Mouse (Mus musculus) CD4-positive helper T cell, adult 2 months (primary cell): ENCODE data around the gene Abcb8.
A peak's percentile ranks its signal among the peaks of the same experiment; 100 is the strongest.

Experiments used
- DNase-seq: peaks from one replicate; pipeline ENCODE4 v3.0.0-alpha.2; 2012; ENCODE audit warnings: low read depth, missing footprints, low spot score

Gene Abcb8

DNA sequence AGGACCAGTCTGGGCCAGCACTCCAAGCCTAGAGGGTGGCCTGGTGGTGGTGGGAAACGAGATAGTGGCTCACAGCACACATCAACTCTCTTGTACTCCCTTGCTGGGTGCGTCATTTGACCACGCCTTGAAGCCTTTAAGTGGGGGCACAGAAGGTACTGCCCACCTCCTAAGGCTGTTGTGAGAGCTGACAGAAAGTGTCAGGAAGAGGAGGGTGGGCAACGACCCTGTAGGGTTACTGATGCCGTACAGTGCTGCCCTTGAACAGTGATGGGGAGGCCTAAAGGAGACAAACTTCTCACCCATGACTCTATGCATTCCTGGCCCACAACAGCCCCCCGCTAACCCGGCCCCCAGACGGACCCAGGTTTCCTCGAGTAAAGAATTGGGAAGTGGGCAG is 27.0 kb upstream of the Abcb8 start:
- no peak for DNase-seq

DNA sequence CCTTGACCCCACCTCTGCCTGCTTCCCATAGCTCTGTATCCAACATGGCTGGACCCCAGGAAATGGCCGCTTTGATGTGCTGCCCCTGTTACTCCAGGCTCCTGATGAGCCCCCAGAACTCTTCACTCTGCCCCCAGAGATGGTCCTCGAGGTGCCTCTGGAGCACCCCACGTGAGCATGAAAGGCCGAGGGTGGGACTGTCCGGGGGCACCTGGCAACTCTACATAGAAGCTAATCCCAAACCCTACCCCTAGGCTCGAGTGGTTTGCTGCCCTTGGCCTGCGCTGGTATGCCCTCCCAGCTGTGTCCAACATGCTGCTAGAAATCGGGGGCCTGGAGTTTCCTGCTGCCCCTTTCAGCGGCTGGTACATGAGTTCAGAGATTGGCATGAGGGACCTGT is 23.7 kb upstream of the Abcb8 start:
- DNase-seq: no peak

- DNase-seq: no peak
Measured at GRCm38 (mm10) chr5:24373807-24374206, 19.7 kb upstream of the Abcb8 start.

GRCm38 (mm10) chr5:24374216-24374615 is 19.2 kb upstream of the Abcb8 start:
- DNase-seq: no peak

- no peak for DNase-seq
Measured at GRCm38 (mm10) chr5:24374666-24375328, 18.7 kb upstream of the Abcb8 start.

DNA sequence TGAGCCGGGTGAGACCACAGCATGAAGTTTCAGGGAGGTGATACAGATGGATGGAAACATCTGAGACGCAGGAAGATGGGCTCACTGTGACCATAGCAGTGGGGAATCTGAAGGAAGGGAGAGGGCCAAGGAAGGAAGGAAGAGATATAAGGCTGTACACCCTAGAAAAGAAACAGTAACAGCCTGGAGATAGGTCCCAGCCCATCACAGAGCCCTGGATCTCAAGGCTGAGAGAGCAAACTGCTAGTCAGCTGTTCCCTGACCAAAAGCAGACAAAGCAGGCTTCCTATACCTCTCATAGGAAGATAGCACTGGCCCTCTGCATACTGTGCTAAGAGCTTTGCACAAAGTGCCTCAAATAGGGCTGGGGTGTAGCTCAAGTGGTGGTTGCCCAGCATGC is 14.8 kb upstream of the Abcb8 start:
- no peak for DNase-seq

DNA sequence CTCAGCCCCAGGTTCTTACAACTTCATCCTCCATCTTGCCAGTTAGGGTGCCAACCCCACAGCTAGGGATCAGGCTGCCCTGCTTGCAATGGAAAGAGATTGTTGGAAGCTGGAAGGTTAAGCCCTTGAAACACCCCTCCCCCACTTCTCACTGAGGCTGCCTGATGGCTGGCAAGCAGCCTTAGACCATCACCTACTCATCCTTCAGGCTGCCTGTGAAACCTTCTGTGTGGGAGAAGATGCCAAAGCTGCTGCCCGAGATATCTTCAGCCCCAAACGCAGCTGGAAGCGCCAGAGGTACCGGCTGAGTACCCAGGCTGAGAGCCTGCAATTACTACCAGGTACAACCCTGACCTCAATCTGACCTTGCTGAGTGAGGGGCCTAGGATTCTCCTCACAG is 14.0 kb upstream of the Abcb8 start:
- DNase-seq: no peak

DNA sequence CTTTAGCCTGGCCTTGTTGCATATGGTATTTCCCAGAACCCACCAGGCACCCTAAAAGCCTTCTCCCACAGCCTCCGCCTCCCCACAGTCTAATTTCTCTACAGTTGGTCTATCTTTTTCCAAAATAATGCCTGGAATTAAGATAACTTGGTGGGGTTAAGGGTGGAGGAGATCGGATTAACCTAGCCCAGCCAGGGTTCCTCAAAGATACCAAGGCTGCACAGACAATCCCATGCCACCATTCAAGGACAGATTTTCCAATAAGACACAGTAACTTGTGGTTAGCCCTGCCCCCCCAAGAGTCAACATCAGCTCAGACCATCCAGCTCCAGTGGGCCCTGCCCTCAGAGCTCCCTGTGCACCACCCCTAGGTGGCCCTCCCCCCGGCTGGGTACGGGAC is 13.0 kb upstream of the Abcb8 start:
- DNase-seq: no peak

DNA sequence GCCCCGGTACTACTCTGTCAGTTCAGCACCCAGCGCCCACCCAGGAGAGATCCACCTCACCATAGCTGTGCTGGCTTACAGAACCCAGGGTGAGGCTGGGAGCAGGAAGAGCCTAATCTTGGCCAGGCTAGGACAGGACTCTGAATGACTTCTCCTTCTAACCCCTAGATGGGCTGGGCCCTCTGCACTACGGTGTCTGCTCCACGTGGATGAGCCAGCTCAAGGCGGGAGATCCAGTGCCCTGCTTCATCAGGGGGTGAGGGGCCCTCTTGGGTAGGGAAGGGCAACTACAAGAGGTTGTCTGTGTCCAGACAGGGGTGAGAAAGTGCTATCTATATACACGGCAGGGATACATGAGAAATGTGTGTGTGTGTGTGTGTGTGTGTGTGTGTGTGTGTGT is 12.0 kb upstream of the Abcb8 start:
- DNase-seq: no peak

DNA sequence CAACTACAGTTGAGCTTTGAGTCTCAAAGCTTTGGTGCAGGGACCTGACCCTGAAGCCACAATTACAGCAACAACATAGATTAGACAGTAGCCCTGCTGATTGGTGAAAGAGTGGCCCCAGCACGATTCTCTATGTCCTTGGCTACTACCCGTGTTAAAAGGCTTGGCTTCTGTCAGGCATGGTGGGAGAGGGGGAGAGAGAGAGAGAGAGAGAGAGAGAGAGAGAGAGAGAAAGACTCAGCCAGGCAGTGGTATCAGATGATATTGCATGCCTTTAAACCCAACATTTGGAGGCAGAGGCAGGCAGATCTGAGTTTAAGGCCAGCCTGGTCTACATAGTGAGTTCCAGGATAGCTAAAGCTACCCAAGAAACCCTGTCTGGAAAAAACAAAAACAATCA is 11.5 kb upstream of the Abcb8 start:
- no peak for DNase-seq

- peak; percentile 93 for DNase-seq
Measured at GRCm38 (mm10) chr5:24383026-24383859, 10.2 kb upstream of the Abcb8 start.

DNA sequence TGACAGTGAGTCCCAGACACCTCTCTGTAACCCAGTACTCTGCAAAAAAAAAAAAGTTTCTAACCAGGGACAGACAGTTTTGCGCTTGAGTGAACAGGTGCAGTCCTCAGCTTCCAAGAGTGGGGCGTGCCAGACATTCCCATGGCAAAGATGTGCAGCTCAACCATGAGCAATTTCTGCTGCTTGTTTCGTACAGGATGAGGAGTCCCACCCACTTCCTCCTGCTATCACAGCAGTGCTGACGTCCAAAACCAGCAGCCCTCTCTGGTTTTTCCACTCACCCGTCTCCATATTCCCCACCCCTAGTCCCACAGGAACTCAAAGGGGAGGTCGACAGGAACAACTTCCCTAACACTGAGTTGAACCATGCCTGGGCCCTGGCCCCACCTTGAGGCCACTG is 9.1 kb upstream of the Abcb8 start:
- peak; percentile 79 for DNase-seq

- no peak for DNase-seq
Measured at GRCm38 (mm10) chr5:24385374-24385773, 8.1 kb upstream of the Abcb8 start.

DNA sequence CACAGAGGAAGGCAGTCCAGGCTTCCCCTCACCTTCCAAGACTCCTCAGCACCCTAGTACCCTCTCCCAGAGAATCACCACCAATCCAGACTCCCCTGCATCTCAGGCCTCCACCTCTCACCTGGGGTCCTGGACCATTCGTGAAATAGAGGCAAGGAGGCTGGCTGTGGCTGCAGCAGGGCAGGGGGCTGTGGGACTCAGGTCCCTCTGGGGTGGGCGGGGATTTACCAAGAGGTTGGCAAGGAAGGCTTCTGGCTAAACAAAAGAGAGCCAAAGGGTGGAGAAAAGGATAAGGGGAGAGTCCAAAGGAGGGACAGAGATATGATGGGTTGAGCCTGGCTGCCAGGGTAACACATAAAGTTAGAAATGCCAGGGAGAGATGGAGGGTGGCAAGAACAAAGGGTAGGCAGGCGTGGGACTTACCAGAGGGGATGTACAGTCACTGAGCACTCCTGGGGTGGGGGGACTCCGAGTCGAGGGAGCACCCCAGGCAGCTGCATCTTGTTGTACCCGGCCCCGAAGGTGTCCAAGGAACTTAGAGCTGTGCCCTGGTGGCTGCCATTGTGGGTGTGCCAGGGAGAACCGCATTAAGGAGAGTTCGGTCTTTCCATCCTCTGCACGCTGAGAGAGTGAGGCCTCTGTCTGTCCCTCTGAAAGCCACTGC is 7.4 kb upstream of the Abcb8 start:
- no peak for DNase-seq

DNA sequence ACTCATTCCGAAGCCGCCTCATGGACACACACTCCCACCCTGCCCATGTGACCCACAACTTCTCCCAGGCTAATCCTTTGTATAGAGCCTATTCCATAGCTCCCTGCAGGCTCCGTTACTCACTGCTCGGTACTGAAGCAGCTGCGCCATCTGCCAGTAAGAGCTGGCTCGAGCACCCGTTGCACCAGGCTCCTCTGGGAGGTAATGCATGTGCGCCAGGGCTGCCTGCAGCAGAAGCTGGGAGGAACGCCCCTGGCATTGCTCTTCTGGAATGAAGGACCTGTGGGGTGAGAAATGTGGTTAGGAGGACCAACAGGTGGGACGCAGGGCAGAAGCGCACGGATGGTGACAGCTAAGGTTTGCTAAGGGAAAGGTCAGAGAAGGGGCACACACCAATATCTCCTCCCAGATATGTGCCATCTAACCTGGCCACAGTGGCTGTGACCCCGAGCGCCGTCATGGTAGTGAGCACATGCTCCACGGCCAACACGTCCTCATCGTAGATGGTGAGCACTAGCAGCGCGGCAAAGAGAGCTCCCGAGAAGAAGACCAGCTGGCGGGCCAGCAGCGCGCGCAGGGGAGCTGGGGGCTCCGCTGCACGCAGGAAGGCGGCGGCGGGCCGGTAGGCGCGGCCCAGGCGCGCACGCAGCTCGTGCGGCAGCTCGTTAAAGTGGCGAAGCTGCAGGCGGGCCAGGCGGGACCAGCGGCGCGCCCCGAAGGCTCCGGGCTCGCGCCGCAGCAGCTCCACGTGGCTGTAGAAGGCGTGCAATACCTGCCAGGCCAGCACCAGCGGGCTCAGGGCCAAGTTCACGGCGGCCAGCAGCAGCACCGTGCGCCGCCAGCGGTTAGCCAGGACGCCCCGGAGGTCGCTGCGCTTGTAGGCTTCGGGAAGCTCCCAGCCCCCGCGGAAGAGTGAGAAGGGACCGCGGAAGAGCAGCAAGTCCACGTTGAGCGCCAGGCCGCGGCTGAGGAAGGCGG is 5.9 kb upstream of the Abcb8 start:
- peak; percentile 72 for DNase-seq

DNA sequence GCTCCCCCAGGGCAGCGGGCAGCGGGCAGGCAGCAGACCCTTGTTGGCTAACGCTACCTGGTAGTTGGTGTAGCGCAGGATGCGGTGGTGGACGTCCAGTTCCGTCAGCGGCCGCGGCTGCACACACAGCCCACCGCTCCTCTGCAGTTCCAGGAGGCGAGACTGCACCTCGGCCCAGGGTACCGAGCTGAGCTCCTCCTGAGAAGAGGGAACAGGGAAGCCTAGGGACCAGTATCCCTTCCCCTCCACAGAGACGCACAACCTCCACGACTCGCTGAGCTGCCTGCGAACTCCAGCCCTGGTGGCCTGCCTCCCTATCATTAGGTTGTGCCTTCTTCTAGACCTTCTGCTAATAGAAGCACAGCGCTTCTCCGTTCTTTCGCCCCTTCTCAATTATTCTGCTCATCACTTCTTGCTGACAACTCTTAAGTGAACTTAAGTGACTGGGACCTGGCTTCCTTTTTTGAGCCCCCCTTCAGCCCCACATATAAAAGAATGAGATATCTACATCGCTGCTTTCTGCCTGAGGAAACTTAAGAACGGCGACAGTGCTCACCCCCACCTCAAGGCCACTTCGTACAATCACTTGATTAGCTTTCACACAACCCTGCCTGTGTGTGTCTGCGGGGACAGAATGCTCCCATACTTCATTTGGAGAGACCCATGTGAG is 5.1 kb upstream of the Abcb8 start:
- no peak for DNase-seq

- peak; percentile 76 for DNase-seq
Measured at GRCm38 (mm10) chr5:24389011-24389657, 4.3 kb upstream of the Abcb8 start.

DNA sequence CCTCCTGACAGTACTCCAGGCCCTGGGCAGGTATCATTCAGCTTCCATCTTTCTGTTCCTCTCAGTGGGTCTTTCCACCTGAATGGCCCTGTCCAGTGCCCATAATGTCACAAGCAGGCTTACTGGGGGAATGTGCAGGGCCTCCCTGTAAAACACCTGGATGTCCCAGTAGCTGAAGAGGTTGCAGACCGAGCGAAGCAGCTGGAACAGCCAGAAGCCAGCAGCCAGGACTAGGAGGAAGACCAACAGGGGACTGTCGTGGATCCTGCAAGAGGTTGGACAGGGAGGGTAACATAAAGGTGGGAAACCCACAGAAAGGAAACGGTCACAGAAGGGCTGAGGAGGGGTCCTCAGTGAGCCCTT is 3.8 kb upstream of the Abcb8 start:
- DNase-seq: no peak

DNA sequence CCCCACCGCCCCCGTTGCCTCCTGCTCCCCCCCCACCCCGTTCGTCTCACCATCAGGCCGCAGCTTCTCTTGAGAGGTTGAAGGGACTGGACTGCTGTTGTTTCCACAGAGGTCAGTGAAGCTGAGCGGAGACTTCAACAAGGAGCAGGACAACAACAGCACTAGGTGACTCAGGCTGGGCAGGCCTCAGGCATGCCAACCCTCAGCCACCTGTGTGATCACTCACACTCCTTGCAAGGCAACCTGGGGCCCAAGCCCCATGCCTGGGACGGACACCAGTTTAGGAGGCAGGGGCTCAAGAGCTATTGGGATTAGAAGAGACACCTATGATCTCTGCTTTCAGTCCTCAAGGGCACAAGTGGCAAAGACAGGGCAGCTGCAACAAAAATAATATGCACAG is 1.6 kb upstream of the Abcb8 start, which contains the start of gene Atg9b:
Atg9b (minus strand) TSS at position 280 of the 400 bp plus-strand sequence.
- DNase-seq: no peak

DNA sequence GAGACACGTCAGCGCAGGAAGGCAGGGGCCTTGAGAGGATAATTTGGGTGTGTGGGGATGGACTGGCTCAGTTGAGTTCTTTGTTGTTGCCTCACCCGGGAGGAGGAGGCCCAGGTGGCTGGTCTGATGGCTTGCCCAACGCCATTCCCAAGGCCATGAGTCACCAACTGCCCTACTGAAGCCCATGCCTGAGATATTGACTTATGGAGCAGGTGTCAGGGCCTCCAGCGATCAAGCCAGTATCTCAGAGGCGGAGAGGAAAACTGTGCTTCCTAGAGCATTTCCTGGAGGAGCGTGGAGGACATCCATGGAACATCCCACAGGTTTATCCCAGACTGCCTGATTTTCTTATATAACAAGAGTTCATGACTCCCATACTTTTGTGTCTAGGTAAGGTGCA is 739 bp upstream of the Abcb8 start:
- no peak for DNase-seq
